Mouse (Mus musculus) hindbrain, embryonic 11.5 days (tissue): Measurements from ENCODE around the gene Zfp109. TPM values are rescaled to one million over a fixed set of nuclear protein-coding genes. Genes with fewer than 3 reads are reported as not detected.

ENCODE experiments used
- ATAC-seq: fragments of 200-750 bp; cut with Nextera tagmentation; 2 replicates; pipeline ENCODE4 v1.8.0; 2017; ENCODE audit warnings: mild to moderate bottlenecking, moderate TSS enrichment, moderate library complexity; ENCODE audit not compliant: low FRiP score
- DNase-seq: peaks from one replicate; pipeline ENCODE4 v3.0.0-alpha.2; 2015; ENCODE audit warnings: low spot score
- H3K27ac ChIP-seq: fragments of 300-500 bp; sonication (generic); 2 replicates; pipeline ENCODE4 v1.5.1; 2014; ENCODE audit warnings: mild to moderate bottlenecking, low read depth, low read length
- H3K27me3 ChIP-seq: fragments of 300-500 bp; sonication (generic); 2 replicates; pipeline ENCODE4 v1.6.1; 2014; ENCODE audit warnings: mild to moderate bottlenecking, low read length, moderate library complexity, mixed read lengths; ENCODE audit not compliant: control insufficient read depth, insufficient read depth
- H3K36me3 ChIP-seq: fragments of 300-500 bp; sonication (generic); 2 replicates; pipeline ENCODE4 v1.6.1; 2014; ENCODE audit warnings: mild to moderate bottlenecking, low read length, moderate library complexity, mixed read lengths; ENCODE audit not compliant: control insufficient read depth, insufficient read depth
- H3K4me1 ChIP-seq: fragments of 300-500 bp; sonication (generic); replicated peaks from 2 replicates; pipeline ENCODE4 v1.6.1; 2014; ENCODE audit warnings: low read length, mixed read lengths; ENCODE audit not compliant: control insufficient read depth, insufficient read depth
- H3K4me2 ChIP-seq: fragments of 300-500 bp; sonication (generic); replicated peaks from 2 replicates; pipeline ENCODE4 v1.6.1; 2014; ENCODE audit warnings: mild to moderate bottlenecking, low read depth, low read length
- H3K4me3 ChIP-seq: fragments of 300-500 bp; sonication (generic); 2 replicates; pipeline ENCODE4 v1.5.1; 2014; ENCODE audit warnings: low read depth, low read length
- H3K9ac ChIP-seq: fragments of 300-500 bp; sonication (generic); 2 replicates; pipeline ENCODE4 v1.6.1; 2014; ENCODE audit warnings: low read depth, low read length
- H3K9me3 ChIP-seq: fragments of 300-500 bp; sonication (generic); 2 replicates; pipeline ENCODE4 v1.6.1; 2016; ENCODE audit warnings: low read length; ENCODE audit not compliant: control insufficient read depth
- WGBS: fragments of 180-500 bp; shearing (Covaris S2); extraction: QIAGEN DNeasy Blood & Tissue Kit; methylation state at CpG from one replicate; pipeline ENCODE4 v1.1.7; 2014; 5-methylcytosine and 5-hydroxymethylcytosine counted together
- polyA plus RNA-seq: library from polyadenylated mRNA; unstranded; fragments of >200 nt; fragmentation: Nextera tagmentation; extraction: Ambion mirVana; gene quantifications from 2 replicates; pipeline ENCODE4 v1.2.1, GENCODE M21; 2014

The Zfp109 gene
- polyA plus RNA-seq, 1 experiment from 2014 or later, result 6.1 TPM

DNA sequence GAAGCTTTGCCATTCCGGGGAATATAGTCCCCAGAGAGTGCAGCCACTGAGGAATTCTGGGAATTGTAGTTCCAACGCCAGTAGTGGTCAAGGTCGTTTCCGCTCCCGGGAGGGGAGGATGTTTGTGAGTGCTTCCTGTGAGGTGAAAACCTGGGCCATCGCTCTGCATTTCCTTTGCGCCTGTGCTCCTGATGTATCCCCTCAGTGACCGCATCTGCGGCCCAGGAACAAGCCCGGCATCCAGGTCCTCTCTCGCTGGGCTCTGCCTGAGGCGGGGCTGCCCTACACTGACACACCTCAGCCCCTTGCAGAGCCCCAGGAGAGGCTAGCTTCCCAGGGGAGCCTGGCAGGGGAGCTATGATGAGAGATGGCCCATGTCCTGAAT, 32.9 kb upstream of the Zfp109 start, which contains the start of gene Zfp93:
Zfp93 (plus strand) TSS at position 133 of the 385 bp plus-strand sequence.
- Histone ChIP-seq H3K36me3 (peaks cover 5% of the 10 kb centered on the region; the same call in 1 of the 2 replicates), H3K9ac (peak within 1 kb of the TSS; percentile 71), H3K27me3 (no peaks in the 10 kb centered on the region), H3K4me1 (no peaks in the 10 kb centered on the region), H3K27ac (0 out of 2 replicates have a peak within 1 kb of the TSS, but pooled peaks have one; percentile 48), H3K4me2 (peak within 1 kb of the TSS; percentile 77), H3K4me3 (peak within 1 kb of the TSS; percentile 50), H3K9me3 (no peaks in the 10 kb centered on the region)
- DNase-seq (peak; percentile 90), ATAC-seq (peak; percentile 94)
- WGBS, result under 1% methylated on average over 12 of the region's 12 CpGs

DNA sequence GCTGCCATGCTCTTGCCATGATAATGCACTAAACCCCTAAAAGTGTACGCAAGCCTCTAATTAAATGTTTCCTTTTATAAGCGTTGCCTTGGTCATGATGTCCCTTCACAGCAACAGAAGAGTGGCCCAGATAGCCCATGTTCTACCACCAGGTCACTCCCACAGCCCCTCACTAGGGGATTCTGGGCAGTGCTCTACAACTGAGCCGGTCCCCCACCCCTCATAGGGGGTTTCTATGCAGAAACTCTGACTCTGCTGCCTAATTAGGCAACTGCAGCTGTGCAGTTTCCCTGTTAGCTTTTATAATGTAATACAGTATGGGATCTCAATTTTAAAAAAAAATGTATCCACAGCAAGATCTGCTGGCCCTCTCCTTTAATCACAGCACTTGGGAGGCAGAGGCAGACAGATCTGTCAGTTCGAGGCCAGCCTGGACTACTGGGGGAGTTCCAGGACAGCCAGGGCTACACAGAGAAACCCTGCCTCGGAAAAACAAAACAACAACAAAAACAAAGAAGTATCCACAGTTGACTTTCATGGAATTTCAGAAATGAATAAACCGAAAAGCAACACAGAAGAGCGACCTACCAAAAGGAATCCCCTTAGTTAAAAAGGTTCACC, 32.4 kb upstream of the Zfp109 start:
- Histone ChIP-seq H3K27me3 (no peaks in the 10 kb centered on the region), H3K27ac (no peak overlapping the region), H3K9ac (peak overlapping the region; percentile 3; the same call in 1 of the 2 replicates), H3K4me3 (peak overlapping the region; percentile 50), H3K9me3 (no peaks in the 10 kb centered on the region), H3K4me2 (peak overlapping the region; percentile 77), H3K36me3 (peaks cover 3% of the 10 kb centered on the region; the same call in 1 of the 2 replicates), H3K4me1 (no peaks in the 10 kb centered on the region)
- ATAC-seq (peak; percentile 66), DNase-seq (no peak)
- WGBS, result 37% methylated on average over 7 of the region's 7 CpGs

- ATAC-seq, result no peak
- no peak overlapping the region for H3K4me3 ChIP-seq
- WGBS, result 80% methylated on average over 3 of the region's 3 CpGs
- H3K9me3 ChIP-seq, result no peaks in the 10 kb centered on the region
- no peaks in the 10 kb centered on the region for H3K4me1 ChIP-seq
- no peak overlapping the region for H3K27ac ChIP-seq
- DNase-seq, result no peak
- H3K36me3 ChIP-seq, result no peaks in the 10 kb centered on the region
- H3K27me3 ChIP-seq, result no peaks in the 10 kb centered on the region
- H3K9ac ChIP-seq, result no peak overlapping the region
- no peak overlapping the region for H3K4me2 ChIP-seq
Measured at GRCm38 (mm10) chr7:24269256-24269655, 31.9 kb upstream of the Zfp109 start.

- WGBS, result 71% methylated on average over 24 of the region's 24 CpGs
- H3K9me3 ChIP-seq, result no peaks in the 10 kb centered on the region
Measured at GRCm38 (mm10) chr7:24268176-24269155, 31.1 kb upstream of the Zfp109 start.

GRCm38 (mm10) chr7:24260000-24260312, 22.6 kb upstream of the Zfp109 start:
- no peak for ATAC-seq
- DNase-seq, result no peak
- Histone ChIP-seq H3K4me1 (no peaks in the 10 kb centered on the region), H3K4me3 (no peak overlapping the region), H3K27ac (no peak overlapping the region), H3K36me3 (no peaks in the 10 kb centered on the region), H3K4me2 (no peak overlapping the region), H3K27me3 (no peaks in the 10 kb centered on the region), H3K9ac (no peak overlapping the region), H3K9me3 (no peaks in the 10 kb centered on the region)
- WGBS, result 90% methylated on average over 4 of the region's 4 CpGs

More at GRCm38 (mm10) chr7:24268176-24269155, 31.1 kb upstream of the Zfp109 start:
- ATAC-seq (no peak), DNase-seq (peak; percentile 10)
- Histone ChIP-seq H3K4me3 (no peak overlapping the region), H3K27ac (no peak overlapping the region), H3K9ac (no peak overlapping the region), H3K4me2 (no peak overlapping the region), H3K27me3 (no peaks in the 10 kb centered on the region), H3K36me3 (no peaks in the 10 kb centered on the region), H3K4me1 (no peaks in the 10 kb centered on the region)

DNA sequence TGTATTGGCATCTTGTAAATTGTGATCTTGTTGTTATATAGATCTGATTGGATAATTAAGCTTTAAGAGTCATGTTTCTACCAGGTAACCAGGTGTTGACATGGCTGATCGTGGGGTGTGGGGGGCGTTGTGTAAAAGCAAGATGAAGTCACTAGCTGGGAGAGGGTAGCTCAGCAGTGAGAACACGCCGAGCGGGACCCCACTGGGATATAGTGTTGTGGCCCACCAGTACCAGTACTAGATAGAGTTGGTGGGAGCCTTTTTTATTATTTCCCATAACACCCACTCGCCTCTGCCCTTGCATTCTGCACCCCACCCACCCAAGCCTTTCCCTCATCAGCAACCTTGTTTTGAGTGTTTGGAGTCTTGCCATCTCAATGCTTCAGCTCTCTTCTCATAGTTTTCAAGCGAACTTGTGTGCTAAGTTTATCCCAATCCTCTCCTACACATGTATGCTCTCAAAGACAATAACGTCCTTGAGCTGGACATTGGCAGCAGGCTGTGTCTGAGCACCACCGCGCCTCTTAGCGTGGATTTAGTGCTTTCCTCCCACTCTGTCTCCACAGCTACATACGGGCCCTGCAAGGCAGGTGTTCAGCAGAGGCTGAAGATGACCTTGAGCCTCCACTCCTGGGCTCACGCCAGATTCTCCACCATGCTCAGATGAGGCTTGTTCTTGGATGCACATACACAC, 22.1 kb upstream of the Zfp109 start:
- H3K9me3 ChIP-seq, result no peaks in the 10 kb centered on the region
- ATAC-seq (no peak), DNase-seq (no peak)
- no peaks in the 10 kb centered on the region for H3K27me3 ChIP-seq
- no peaks in the 10 kb centered on the region for H3K4me1 ChIP-seq
- H3K4me3 ChIP-seq, result no peak overlapping the region
- no peak overlapping the region for H3K27ac ChIP-seq
- WGBS, result 90% methylated on average over 13 of the region's 13 CpGs
- no peak overlapping the region for H3K9ac ChIP-seq
- H3K36me3 ChIP-seq, result no peaks in the 10 kb centered on the region
- H3K4me2 ChIP-seq, result no peak overlapping the region

DNA sequence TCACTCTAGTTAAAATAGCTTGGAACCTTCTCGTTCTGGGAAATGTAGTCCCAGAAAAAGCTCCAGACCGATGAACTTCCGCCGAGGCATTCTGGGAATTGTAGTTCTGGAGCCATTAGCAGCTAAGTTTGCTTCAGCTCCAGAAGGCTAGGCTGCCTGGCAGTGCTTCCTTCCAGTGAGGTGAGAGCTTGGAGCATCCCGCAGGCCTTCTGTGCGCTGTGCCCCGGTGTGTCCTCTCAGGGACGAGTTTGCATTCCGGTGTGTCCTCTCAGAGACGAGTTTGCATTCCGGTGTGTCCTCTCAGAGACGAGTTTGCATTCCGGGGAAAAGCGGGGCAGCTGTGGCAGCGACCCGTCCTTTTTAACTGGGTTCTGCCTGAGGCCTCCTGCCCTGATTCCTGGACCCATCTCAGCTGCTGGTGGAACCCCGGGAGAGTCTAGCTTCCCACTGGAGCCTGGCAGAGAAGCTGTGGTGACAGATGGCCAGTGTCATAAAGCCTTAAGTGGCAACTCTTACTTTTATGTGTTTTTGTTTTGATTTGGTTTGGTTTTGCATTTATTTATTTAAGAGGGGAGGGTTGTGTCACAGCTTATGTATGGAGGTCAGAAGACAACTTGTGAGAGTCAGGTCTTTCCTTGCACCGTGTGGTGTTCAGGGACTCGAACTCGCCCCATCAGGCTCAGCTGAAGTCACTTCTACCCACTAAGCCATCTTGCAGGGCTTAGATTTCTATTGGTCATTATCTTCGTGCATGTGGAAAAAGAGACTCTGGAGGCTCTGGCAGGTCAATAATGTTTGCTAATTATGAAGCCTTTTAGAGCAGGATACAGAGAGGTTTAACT, 17.5 kb upstream of the Zfp109 start, which contains the start of gene Zfp108:
Zfp108 (plus strand) TSS at position 162 of the 842 bp plus-strand sequence.
- no peaks in the 10 kb centered on the region for H3K4me1 ChIP-seq
- H3K27me3 ChIP-seq, result no peaks in the 10 kb centered on the region
- H3K36me3 ChIP-seq, result no peaks in the 10 kb centered on the region
- 25% methylated on average over 21 of the region's 21 CpGs for WGBS
- H3K9ac ChIP-seq, result peak within 1 kb of the TSS; percentile 59; the same call in 1 of the 2 replicates
- peak within 1 kb of the TSS; percentile 49 for H3K4me2 ChIP-seq
- peak; percentile 86 for DNase-seq
- ATAC-seq, result peak; percentile 89
- no peak within 1 kb of the TSS for H3K27ac ChIP-seq
- no peaks in the 10 kb centered on the region for H3K9me3 ChIP-seq
- H3K4me3 ChIP-seq, result peak within 1 kb of the TSS; percentile 40
